Mouse (Mus musculus): ENCODE data around the gene Prrt2. TPM values are rescaled to one million over a fixed set of nuclear protein-coding genes. Genes with fewer than 3 reads are reported as not detected.

The Prrt2 gene
- total RNA-seq (2014; rRNA removed): not detected in 2 replicates
- 0.75 TPM in 1 of 2 replicates, not detected in the other for polyA plus RNA-seq (2012; rRNA removed)

GRCm38 (mm10) chr7:127020901-127021562 is at the start of gene Prrt2, which contains the start of gene Gm42742:
Gene Prrt2, minus strand, starts transcription at chr7:127021211.
Gene Gm42742, minus strand, starts transcription at chr7:127021097.
- no peaks in the 10 kb centered on the region; the same call in 1 of the 2 replicates for H3K36me3 ChIP-seq (ENCODE audit: control insufficient read depth, insufficient read depth, low read length)
- H3K4me1 ChIP-seq (ENCODE audit: control insufficient read depth, insufficient read depth, low read length): peaks cover 14% of the 10 kb centered on the region
- 22% methylated on average over 37 of the region's 37 CpGs for WGBS
- no peaks in the 10 kb centered on the region for H3K27me3 ChIP-seq (ENCODE audit: control insufficient read depth, insufficient read depth, low read length)
- DNase-seq (ENCODE audit: extremely low read depth, low read depth, low spot score): no peak
- H3K27ac ChIP-seq (replicated peaks; ENCODE audit: insufficient read depth, low read depth, low read length): no peak within 1 kb of the TSS
- 0 out of 2 replicates have a peak within 1 kb of the TSS, but pooled peaks have one; percentile 3 for H3K9ac ChIP-seq (ENCODE audit: low read depth, low read length)
- peak within 1 kb of the TSS; percentile 4; the same call in 1 of the 2 replicates for H3K4me3 ChIP-seq (ENCODE audit: insufficient read depth, low read depth, low read length)
- no peak for TF ChIP-seq CTCF (IDR thresholded peaks at IDR 0.05; ENCODE audit: low read depth, low read length)
- no peak for TF ChIP-seq POLR2A (IDR thresholded peaks at IDR 0.05; ENCODE audit: extremely low read depth, insufficient read depth, low read length)
- H3K79me2 ChIP-seq (ENCODE audit: control insufficient read depth, insufficient read depth, low read length): no peaks in the 10 kb centered on the region

- TF ChIP-seq CTCF (IDR thresholded peaks at IDR 0.05; ENCODE audit: low read depth, low read length) (no peak), POLR2A (IDR thresholded peaks at IDR 0.05; ENCODE audit: extremely low read depth, insufficient read depth, low read length) (no peak)
- 78% methylated on average over 4 of the region's 4 CpGs for WGBS
- Histone ChIP-seq H3K27ac (replicated peaks; ENCODE audit: insufficient read depth, low read depth, low read length) (no peak overlapping the region), H3K4me1 (ENCODE audit: control insufficient read depth, insufficient read depth, low read length) (peaks cover 5% of the 10 kb centered on the region), H3K79me2 (ENCODE audit: control insufficient read depth, insufficient read depth, low read length) (no peaks in the 10 kb centered on the region), H3K27me3 (ENCODE audit: control insufficient read depth, insufficient read depth, low read length) (no peaks in the 10 kb centered on the region), H3K9ac (ENCODE audit: low read depth, low read length) (no peak overlapping the region), H3K4me3 (ENCODE audit: insufficient read depth, low read depth, low read length) (no peak overlapping the region), H3K36me3 (ENCODE audit: control insufficient read depth, insufficient read depth, low read length) (no peaks in the 10 kb centered on the region)
- no peak for DNase-seq (ENCODE audit: extremely low read depth, low read depth, low spot score)
Observed at GRCm38 (mm10) chr7:127066317-127066716, 45.3 kb upstream of the Prrt2 start.

GRCm38 (mm10) chr7:127065538-127065937 is 44.5 kb upstream of the Prrt2 start:
- 87% methylated on average over 6 of the region's 6 CpGs for WGBS
- TF ChIP-seq CTCF (IDR thresholded peaks at IDR 0.05; ENCODE audit: low read depth, low read length) (0 out of 2 replicates have a peak, but pooled peaks have one; percentile 1), POLR2A (IDR thresholded peaks at IDR 0.05; ENCODE audit: extremely low read depth, insufficient read depth, low read length) (no peak)

GRCm38 (mm10) chr7:127055026-127055585 is 34.1 kb upstream of the Prrt2 start:
- no peak for DNase-seq (ENCODE audit: extremely low read depth, low read depth, low spot score)
- no peaks in the 10 kb centered on the region for H3K4me1 ChIP-seq (ENCODE audit: control insufficient read depth, insufficient read depth, low read length)
- H3K27me3 ChIP-seq (ENCODE audit: control insufficient read depth, insufficient read depth, low read length): no peaks in the 10 kb centered on the region
- TF ChIP-seq CTCF (IDR thresholded peaks at IDR 0.05; ENCODE audit: low read depth, low read length) (0 out of 2 replicates have a peak, but pooled peaks have one; percentile 5), POLR2A (IDR thresholded peaks at IDR 0.05; ENCODE audit: extremely low read depth, insufficient read depth, low read length) (no peak)
- WGBS: 70% methylated on average over 5 of the region's 5 CpGs
- H3K36me3 ChIP-seq (ENCODE audit: control insufficient read depth, insufficient read depth, low read length): no peaks in the 10 kb centered on the region
- no peaks in the 10 kb centered on the region for H3K79me2 ChIP-seq (ENCODE audit: control insufficient read depth, insufficient read depth, low read length)
- no peak overlapping the region for H3K9ac ChIP-seq (ENCODE audit: low read depth, low read length)
- no peak overlapping the region for H3K27ac ChIP-seq (replicated peaks; ENCODE audit: insufficient read depth, low read depth, low read length)
- H3K4me3 ChIP-seq (ENCODE audit: insufficient read depth, low read depth, low read length): no peak overlapping the region

More at GRCm38 (mm10) chr7:127065538-127065937, 44.5 kb upstream of the Prrt2 start:
- no peak overlapping the region for H3K9ac ChIP-seq (ENCODE audit: low read depth, low read length)
- H3K27ac ChIP-seq (replicated peaks; ENCODE audit: insufficient read depth, low read depth, low read length): no peak overlapping the region
- H3K27me3 ChIP-seq (ENCODE audit: control insufficient read depth, insufficient read depth, low read length): no peaks in the 10 kb centered on the region
- no peaks in the 10 kb centered on the region for H3K79me2 ChIP-seq (ENCODE audit: control insufficient read depth, insufficient read depth, low read length)
- DNase-seq (ENCODE audit: extremely low read depth, low read depth, low spot score): no peak
- H3K4me3 ChIP-seq (ENCODE audit: insufficient read depth, low read depth, low read length): no peak overlapping the region
- no peaks in the 10 kb centered on the region for H3K36me3 ChIP-seq (ENCODE audit: control insufficient read depth, insufficient read depth, low read length)
- H3K4me1 ChIP-seq (ENCODE audit: control insufficient read depth, insufficient read depth, low read length): peaks cover 6% of the 10 kb centered on the region

GRCm38 (mm10) chr7:127041851-127042672 is 21.1 kb upstream of the Prrt2 start, which contains the start of gene Kif22:
Gene Kif22, minus strand, starts transcription at chr7:127042471.
- no peaks in the 10 kb centered on the region for H3K27me3 ChIP-seq (ENCODE audit: control insufficient read depth, insufficient read depth, low read length)
- H3K27ac ChIP-seq (replicated peaks; ENCODE audit: insufficient read depth, low read depth, low read length): 0 out of 2 replicates have a peak within 1 kb of the TSS, but pooled peaks have one; percentile 20
- DNase-seq (ENCODE audit: extremely low read depth, low read depth, low spot score): peak; percentile 75
- WGBS: under 1% methylated on average over 53 of the region's 53 CpGs
- H3K4me3 ChIP-seq (ENCODE audit: insufficient read depth, low read depth, low read length): peak within 1 kb of the TSS; percentile 77
- no peaks in the 10 kb centered on the region for H3K79me2 ChIP-seq (ENCODE audit: control insufficient read depth, insufficient read depth, low read length)
- H3K9ac ChIP-seq (ENCODE audit: low read depth, low read length): peak within 1 kb of the TSS; percentile 80
- H3K4me1 ChIP-seq (ENCODE audit: control insufficient read depth, insufficient read depth, low read length): peaks cover 3% of the 10 kb centered on the region
- no peaks in the 10 kb centered on the region for H3K36me3 ChIP-seq (ENCODE audit: control insufficient read depth, insufficient read depth, low read length)
- TF ChIP-seq POLR2A (IDR thresholded peaks at IDR 0.05; ENCODE audit: extremely low read depth, insufficient read depth, low read length) (no peak), CTCF (IDR thresholded peaks at IDR 0.05; ENCODE audit: low read depth, low read length) (no peak)
